Mouse (Mus musculus) CH12.LX (cell line): ENCODE data around the gene Hist1h4c. TPM values are rescaled to one million over a fixed set of nuclear protein-coding genes. Genes with fewer than 3 reads are reported as not detected.

Experiments used
- DNase-seq: peaks from one replicate; pipeline ENCODE4 v3.0.0-alpha.2; 2013; ENCODE audit errors: extremely low read depth
- H3K27ac ChIP-seq: 2 replicates; pipeline ENCODE4 v1.5.1; 2012; ENCODE audit warnings: low read depth, mild to moderate bottlenecking, control low read depth, moderate library complexity; ENCODE audit not compliant: insufficient read depth
- H3K27me3 ChIP-seq: replicated peaks from 2 replicates; pipeline ENCODE3; 2012; ENCODE audit warnings: inconsistent platforms
- H3K36me3 ChIP-seq, 2 experiments: replicated peaks in 1 of 2; 2 replicates each; pipeline versions ENCODE3 to v1.6.1; 2012; ENCODE audit warnings: inconsistent platforms in 1 of 2, low read length in 1 of 2, mild to moderate bottlenecking in 1 of 2, mixed read lengths in 1 of 2, moderate library complexity in 1 of 2; ENCODE audit not compliant: control insufficient read depth in 1 of 2, insufficient read depth in 1 of 2
- H3K4me1 ChIP-seq, 2 experiments: 2 replicates each; pipeline ENCODE4 v1.6.1; 2012; ENCODE audit warnings: inconsistent platforms in 1 of 2, moderate library complexity in 1 of 2; ENCODE audit not compliant: insufficient read depth in 2 of 2, control insufficient read depth in 1 of 2
- H3K4me2 ChIP-seq: 2 replicates; pipeline ENCODE4 v1.6.1; 2012; ENCODE audit warnings: low read depth, mild to moderate bottlenecking, control low read depth; ENCODE audit not compliant: poor library complexity, insufficient read depth, severe bottlenecking
- H3K4me3 ChIP-seq, 3 experiments: fragments of 150-350 bp in 1 of 3; sonication (generic) in 1 of 3; replicated peaks in 1 of 3; 2 replicates each; pipeline versions ENCODE3 to v1.5.1; 2011 to 2012; ENCODE audit warnings: low read depth in 2 of 3, low read length in 2 of 3, mild to moderate bottlenecking in 2 of 3, moderate library complexity in 2 of 3, control low read depth in 1 of 3, improper control_type of control experiment in 1 of 3, inconsistent platforms in 1 of 3, mixed read lengths in 1 of 3; ENCODE audit not compliant: poor library complexity in 1 of 3
- H3K79me2 ChIP-seq: replicated peaks from 2 replicates; pipeline ENCODE4 v1.6.1; 2012; ENCODE audit warnings: mild to moderate bottlenecking, moderate library complexity; ENCODE audit not compliant: control insufficient read depth, poor library complexity, insufficient read depth, severe bottlenecking; ENCODE audit errors: extremely low read depth
- H3K9ac ChIP-seq: 2 replicates; pipeline ENCODE4 v1.6.1; 2012; ENCODE audit warnings: low read depth, mild to moderate bottlenecking, control low read depth, moderate library complexity; ENCODE audit not compliant: insufficient read depth
- H3K9me3 ChIP-seq: replicated peaks from 2 replicates; pipeline ENCODE3; 2012; ENCODE audit warnings: low read length, inconsistent platforms, mixed read lengths
- BHLHE40 ChIP-seq: IDR thresholded peaks from 2 replicates; pipeline ENCODE4 v1.6.1; 2011; ENCODE audit warnings: mild to moderate bottlenecking, low read depth, low read length, improper control_type of control experiment
- CHD1 ChIP-seq: IDR thresholded peaks from 2 replicates; pipeline ENCODE4 v1.6.1; 2012; ENCODE audit warnings: low read depth, low read length, improper control_type of control experiment, inconsistent platforms
- CHD2 ChIP-seq: IDR thresholded peaks from 2 replicates; pipeline ENCODE4 v1.6.1; 2011; ENCODE audit warnings: low read length, improper control_type of control experiment
- CTCF ChIP-seq, 2 experiments: IDR thresholded peaks in 1 of 2; conservative IDR thresholded peaks in 1 of 2; 2 replicates each; pipeline ENCODE4 v1.5.1; 2011 to 2012; ENCODE audit warnings: low read depth in 2 of 2, low read length in 2 of 2, improper control_type of control experiment in 1 of 2, inconsistent platforms in 1 of 2, mild to moderate bottlenecking in 1 of 2, moderate library complexity in 1 of 2
- E2F4 ChIP-seq: IDR thresholded peaks from 2 replicates; pipeline ENCODE4 v1.6.1; 2011; ENCODE audit warnings: low read depth, low read length, improper control_type of control experiment; ENCODE audit not compliant: insufficient replicate concordance
- ELF1 ChIP-seq: IDR thresholded peaks from 2 replicates; pipeline ENCODE4 v1.6.1; 2014; ENCODE audit warnings: low read depth, mild to moderate bottlenecking, inconsistent platforms, low read length, improper control_type of control experiment
- EP300 ChIP-seq: IDR thresholded peaks from 2 replicates; pipeline ENCODE4 v1.6.1; 2011; ENCODE audit warnings: low read length, improper control_type of control experiment
- ETS1 ChIP-seq: conservative IDR thresholded peaks from 2 replicates; pipeline ENCODE4 v1.6.1; 2012; ENCODE audit warnings: low read depth, mild to moderate bottlenecking, inconsistent platforms, low read length, improper control_type of control experiment, moderate library complexity
- GABPA ChIP-seq: IDR thresholded peaks from 2 replicates; pipeline ENCODE4 v1.6.1; 2012; ENCODE audit warnings: low read depth, low read length, improper control_type of control experiment, inconsistent platforms; ENCODE audit not compliant: insufficient replicate concordance
- HCFC1 ChIP-seq: IDR thresholded peaks from 2 replicates; pipeline ENCODE4 v1.6.1; 2012; ENCODE audit warnings: low read depth, mild to moderate bottlenecking, inconsistent platforms, low read length, improper control_type of control experiment
- IRF4 ChIP-seq: IDR thresholded peaks from 2 replicates; pipeline ENCODE4 v1.6.1; 2014; ENCODE audit warnings: low read depth, mild to moderate bottlenecking, inconsistent platforms, low read length, improper control_type of control experiment
- JUN ChIP-seq: IDR thresholded peaks from 2 replicates; pipeline ENCODE4 v1.6.1; 2011; ENCODE audit warnings: low read depth, mild to moderate bottlenecking, low read length, improper control_type of control experiment, moderate library complexity; ENCODE audit not compliant: insufficient read depth
- JUND ChIP-seq: conservative IDR thresholded peaks from 2 replicates; pipeline ENCODE4 v1.6.1; 2011; ENCODE audit warnings: low read depth, low read length, improper control_type of control experiment
- KAT2A ChIP-seq: IDR thresholded peaks from 2 replicates; pipeline ENCODE4 v1.6.1; 2012; ENCODE audit warnings: low read length, improper control_type of control experiment, inconsistent platforms; ENCODE audit not compliant: insufficient replicate concordance
- MAFK ChIP-seq: IDR thresholded peaks from 2 replicates; pipeline ENCODE4 v1.6.1; 2011; ENCODE audit warnings: low read length, improper control_type of control experiment; ENCODE audit not compliant: insufficient replicate concordance
- MAX ChIP-seq: IDR thresholded peaks from 2 replicates; pipeline ENCODE4 v1.6.1; 2011; ENCODE audit warnings: low read length, improper control_type of control experiment
- MAZ ChIP-seq: IDR thresholded peaks from 2 replicates; pipeline ENCODE4 v1.6.1; 2012; ENCODE audit warnings: low read depth, mild to moderate bottlenecking, inconsistent platforms, low read length, improper control_type of control experiment, moderate library complexity
- MEF2A ChIP-seq: IDR thresholded peaks from 2 replicates; pipeline ENCODE4 v1.6.1; 2014; ENCODE audit warnings: low read depth, mild to moderate bottlenecking, inconsistent platforms, low read length, improper control_type of control experiment, borderline replicate concordance
- MXI1 ChIP-seq: IDR thresholded peaks from 2 replicates; pipeline ENCODE4 v1.6.1; 2011; ENCODE audit warnings: mild to moderate bottlenecking, low read depth, low read length, improper control_type of control experiment
- MYC ChIP-seq: IDR thresholded peaks from 2 replicates; pipeline ENCODE4 v1.6.1; 2011; ENCODE audit warnings: low read depth, mild to moderate bottlenecking, improper control_type of control experiment, low read length
- NELFE ChIP-seq: IDR thresholded peaks from 2 replicates; pipeline ENCODE4 v1.6.1; 2011; ENCODE audit warnings: low read depth, low read length, improper control_type of control experiment
- NRF1 ChIP-seq: IDR thresholded peaks from 2 replicates; pipeline ENCODE4 v1.6.1; 2014; ENCODE audit warnings: low read depth, mild to moderate bottlenecking, inconsistent platforms, low read length, improper control_type of control experiment, moderate library complexity
- PAX5 ChIP-seq: IDR thresholded peaks from 2 replicates; pipeline ENCODE4 v1.6.1; 2012; ENCODE audit warnings: low read length, inconsistent platforms, mixed read lengths
- POLR2A ChIP-seq: IDR thresholded peaks from 2 replicates; pipeline ENCODE4 v1.6.1; 2011; ENCODE audit warnings: low read depth, mild to moderate bottlenecking, improper control_type of control experiment, low read length
- POLR2AphosphoS2 ChIP-seq: IDR thresholded peaks from 2 replicates; pipeline ENCODE4 v1.6.1; 2011; ENCODE audit warnings: low read depth, low read length, improper control_type of control experiment
- RAD21 ChIP-seq: IDR thresholded peaks from 2 replicates; pipeline ENCODE4 v1.6.1; 2011; ENCODE audit warnings: low read depth, mild to moderate bottlenecking, low read length, improper control_type of control experiment, moderate library complexity
- RCOR1 ChIP-seq: conservative IDR thresholded peaks from 2 replicates; pipeline ENCODE4 v1.6.1; 2012; ENCODE audit warnings: low read depth, mild to moderate bottlenecking, inconsistent platforms, low read length, improper control_type of control experiment
- SIN3A ChIP-seq: IDR thresholded peaks from 2 replicates; pipeline ENCODE4 v1.6.1; 2012; ENCODE audit warnings: low read length, improper control_type of control experiment, inconsistent platforms
- SMC3 ChIP-seq: IDR thresholded peaks from 2 replicates; pipeline ENCODE4 v1.6.1; 2011; ENCODE audit warnings: low read depth, low read length, improper control_type of control experiment
- TBP ChIP-seq: conservative IDR thresholded peaks from 2 replicates; pipeline ENCODE4 v1.6.1; 2011; ENCODE audit warnings: low read depth, low read length, improper control_type of control experiment
- TCF12 ChIP-seq: IDR thresholded peaks from 2 replicates; pipeline ENCODE4 v1.6.1; 2014; ENCODE audit warnings: low read depth, mild to moderate bottlenecking, inconsistent platforms, low read length, improper control_type of control experiment
- UBTF ChIP-seq: IDR thresholded peaks from 2 replicates; pipeline ENCODE4 v1.6.1; 2012; ENCODE audit warnings: low read depth, mild to moderate bottlenecking, inconsistent platforms, low read length, improper control_type of control experiment, moderate library complexity
- USF1 ChIP-seq: IDR thresholded peaks from 2 replicates; pipeline ENCODE4 v1.6.1; 2014; ENCODE audit warnings: low read depth, mild to moderate bottlenecking, inconsistent platforms, low read length, improper control_type of control experiment
- USF2 ChIP-seq: conservative IDR thresholded peaks from 2 replicates; pipeline ENCODE4 v1.6.1; 2011; ENCODE audit warnings: low read depth, low read length, improper control_type of control experiment
- ZC3H11A ChIP-seq: IDR thresholded peaks from 2 replicates; pipeline ENCODE4 v1.6.1; 2012; ENCODE audit warnings: low read depth, mild to moderate bottlenecking, inconsistent platforms, low read length, improper control_type of control experiment
- ZKSCAN1 ChIP-seq: IDR thresholded peaks from 2 replicates; pipeline ENCODE4 v1.6.1; 2012; ENCODE audit warnings: low read depth, inconsistent platforms, low read length, improper control_type of control experiment, borderline replicate concordance
- ZMIZ1 ChIP-seq: IDR thresholded peaks from 2 replicates; pipeline ENCODE4 v1.6.1; 2012; ENCODE audit warnings: low read depth, mild to moderate bottlenecking, inconsistent platforms, low read length, improper control_type of control experiment
- ZNF384 ChIP-seq: IDR thresholded peaks from 2 replicates; pipeline ENCODE4 v1.6.1; 2012; ENCODE audit warnings: low read depth, low read length, improper control_type of control experiment, inconsistent platforms
- dilution Hi-C: fragments of 300-500 bp; cut with MboI; formaldehyde crosslinking; loops from 2 replicates; pipeline ENCODE4 v1.14.3; 2020; ENCODE audit warnings: low sequenced_read_pairs; ENCODE audit not compliant: extremely low pct_unique_long_range_greater_than_20kb, extremely low pct_ligation_motif_present
- in situ Hi-C: fragments of 300-500 bp; cut with MboI; formaldehyde crosslinking; loops from 3 replicates; pipeline ENCODE4 v1.14.3; 2019; ENCODE audit warnings: low sequenced_read_pairs, low pct_ligation_motif_present, low pct_unique_long_range_greater_than_20kb, mixed read lengths
- polyA plus RNA-seq: library from polyadenylated mRNA; unstranded; fragments of >175 nt; gene quantifications from 2 replicates; pipeline ENCODE4 v1.2.1, GENCODE M21; 2012; ENCODE audit warnings: low read depth; ENCODE audit not compliant: insufficient read length
- total RNA-seq, 2 experiments: library from RNA; depleted of rRNA; stranded (reverse); fragments of 300-350 nt in 1 of 2; fragments of >200 nt in 1 of 2; gene quantifications; 2 replicates each; pipeline ENCODE4 v1.2.3; 2012 to 2014

The Hist1h4c gene
- 1,176 and 1,374 TPM in 2 replicates for total RNA-seq (2012; rRNA removed)
- total RNA-seq (2014; rRNA removed), result 3.9 and 6.9 TPM in 2 replicates
- polyA plus RNA-seq, result 0.76 and 1.2 TPM in 2 replicates

GRCm38 (mm10) chr13:23698300-23698693 is at the start of gene Hist1h4c:
TSS of gene Hist1h4c (minus strand) at chr13:23698454.
- Histone ChIP-seq H3K9me3 (no peaks in the 10 kb centered on the region), H3K36me3 (no peaks in the 10 kb centered on the region), H3K27ac (peak within 1 kb of the TSS; percentile 89), H3K9ac (peak within 1 kb of the TSS; percentile 67), H3K79me2 (no peaks in the 10 kb centered on the region), H3K4me2 (peak within 1 kb of the TSS; percentile 93; the same call in 1 of the 2 replicates), H3K4me1 (peaks cover 2 to 49% of the 10 kb centered on the region in 2 experiments; a peak in 2 of 4 replicates), H3K4me3 (peak within 1 kb of the TSS; percentile 26 to 47 (median 32)), H3K27me3 (no peaks in the 10 kb centered on the region)
- dilution Hi-C loops, result loop anchor here (10.0 kb wide), 1 partner anchor 47 kb away; the partner anchor contains the start of genes Hist1h2bb and Hist1h3c
- no peak for TF ChIP-seq RAD21
- TF ChIP-seq CTCF (conservative IDR thresholded peaks at IDR 0.05 in 1 of 2, IDR thresholded peaks at IDR 0.05 in 1 of 2; ENCODE audit: low read depth in 2 of 2, low read length in 2 of 2), result no peak
- TF ChIP-seq JUN, result no peak
- peak; percentile 62; the same call in 1 of the 2 replicates for TF ChIP-seq CHD2
- TF ChIP-seq ZC3H11A, result no peak
- TF ChIP-seq NRF1, result peak; percentile 50; the same call in 1 of the 2 replicates
- TF ChIP-seq USF2, result no peak
- TF ChIP-seq JUND, result peak; percentile 17; the same call in 1 of the 2 replicates
- no peak for TF ChIP-seq PAX5
- peak; percentile 100 for TF ChIP-seq NELFE
- TF ChIP-seq ZNF384, result peak; percentile 27; the same call in 1 of the 2 replicates
- TF ChIP-seq ETS1, result peak; percentile 51; the same call in 1 of the 2 replicates
- TF ChIP-seq EP300, result no peak
- TF ChIP-seq MAX, result peak; percentile 52; the same call in 1 of the 2 replicates
- TF ChIP-seq TCF12, result peak; percentile 95
- peak; percentile 87 for TF ChIP-seq HCFC1
- peak; percentile 99 for TF ChIP-seq TBP
- TF ChIP-seq GABPA, result no peak
- peak; percentile 37; the same call in 1 of the 2 replicates for TF ChIP-seq BHLHE40
- peak; percentile 98 for TF ChIP-seq UBTF
- TF ChIP-seq USF1, result no peak
- 0 out of 2 replicates have a peak, but pooled peaks have one; percentile 0 for TF ChIP-seq KAT2A
- TF ChIP-seq POLR2A, result peak; percentile 100
- TF ChIP-seq CHD1, result 0 out of 2 replicates have a peak, but pooled peaks have one; percentile 18
- TF ChIP-seq ELF1, result no peak; the same call in 1 of the 2 replicates
- no peak for TF ChIP-seq ZKSCAN1
- no peak for TF ChIP-seq MAFK
- peak; percentile 87 for TF ChIP-seq MXI1
- peak; percentile 100 for TF ChIP-seq ZMIZ1
- peak; percentile 77; the same call in 1 of the 2 replicates for TF ChIP-seq E2F4
- peak; percentile 16; the same call in 1 of the 2 replicates for TF ChIP-seq IRF4
- TF ChIP-seq MAZ, result peak; percentile 83
- TF ChIP-seq MEF2A, result peak; percentile 64
- TF ChIP-seq POLR2AphosphoS2, result peak; percentile 99
- no peak for TF ChIP-seq SMC3
- peak; percentile 98 for TF ChIP-seq SIN3A
- TF ChIP-seq RCOR1, result peak; percentile 98
- peak; percentile 58; the same call in 1 of the 2 replicates for TF ChIP-seq MYC
- in situ Hi-C loops, result no loop called here
- peak; percentile 98 for DNase-seq
